Mouse (Mus musculus): ENCODE measurements around the gene Vac14.

Vac14 gene

DNA sequence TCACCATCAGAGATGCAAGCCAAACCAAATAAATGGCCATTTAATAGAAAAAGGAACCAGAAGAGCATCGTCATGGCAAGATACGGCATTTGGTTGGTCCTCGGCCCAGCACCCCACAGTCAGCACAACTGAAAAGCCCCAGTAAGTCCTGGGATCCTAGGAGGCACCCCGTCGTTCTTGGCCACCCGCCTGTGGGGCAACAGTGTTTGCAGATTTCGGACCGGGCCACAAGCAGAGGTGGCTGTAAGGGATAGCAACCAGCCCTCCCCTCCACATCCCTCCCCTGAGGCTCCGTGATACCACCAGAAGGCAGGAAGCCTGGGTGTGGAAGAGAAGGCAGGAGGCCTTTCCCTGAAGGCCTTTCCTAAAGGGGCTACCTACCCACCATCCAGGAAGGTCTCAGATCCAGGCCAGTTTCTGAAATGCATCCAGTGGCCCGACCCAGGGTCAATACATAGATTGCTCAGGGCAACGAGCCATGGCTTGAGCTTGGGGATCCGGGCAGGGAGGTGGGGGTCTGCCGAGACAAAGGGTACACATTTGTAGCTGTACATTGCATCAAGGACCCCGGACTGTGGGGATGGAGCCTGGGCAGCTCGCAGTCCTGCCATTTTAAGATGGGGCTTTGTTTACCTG is 123.5 kb downstream of the Vac14 start:
- intact Hi-C loops (cut with DNase I), result no loop called here

- intact Hi-C loops (cut with DNase I), result no loop called here
These were observed 124.0 kb downstream of the Vac14 start for GRCm38 (mm10) chr8:110742452-110742818.

DNA sequence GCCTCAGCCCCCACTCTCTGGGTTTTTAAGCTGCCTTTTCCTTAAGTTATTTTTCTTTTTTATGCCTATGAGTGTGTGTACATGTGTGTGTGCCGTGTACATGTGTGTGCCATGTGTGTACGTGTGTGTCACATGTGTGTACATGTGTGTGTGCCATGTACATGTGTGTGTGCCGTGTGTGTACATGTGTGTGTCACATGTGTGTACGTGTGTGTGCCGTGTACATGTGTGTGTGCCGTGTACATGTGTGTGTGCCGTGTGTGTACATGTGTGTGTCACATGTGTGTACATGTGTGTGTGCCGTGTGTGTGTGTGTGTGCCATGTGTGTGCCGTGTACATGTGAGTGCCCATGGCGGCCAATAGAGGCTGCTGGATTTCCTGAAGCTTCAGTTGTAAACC is 126.8 kb downstream of the Vac14 start:
- intact Hi-C loops (cut with DNase I), result loop anchor here (5.0 kb wide), 1 partner anchor 112 kb away; no protein-coding TSS in a partner anchor

- intact Hi-C loops (cut with DNase I), result loop anchor here (5.0 kb wide), 1 partner anchor 111 kb away; no protein-coding TSS in a partner anchor
These were observed 128.3 kb downstream of the Vac14 start for GRCm38 (mm10) chr8:110746661-110747060.

DNA sequence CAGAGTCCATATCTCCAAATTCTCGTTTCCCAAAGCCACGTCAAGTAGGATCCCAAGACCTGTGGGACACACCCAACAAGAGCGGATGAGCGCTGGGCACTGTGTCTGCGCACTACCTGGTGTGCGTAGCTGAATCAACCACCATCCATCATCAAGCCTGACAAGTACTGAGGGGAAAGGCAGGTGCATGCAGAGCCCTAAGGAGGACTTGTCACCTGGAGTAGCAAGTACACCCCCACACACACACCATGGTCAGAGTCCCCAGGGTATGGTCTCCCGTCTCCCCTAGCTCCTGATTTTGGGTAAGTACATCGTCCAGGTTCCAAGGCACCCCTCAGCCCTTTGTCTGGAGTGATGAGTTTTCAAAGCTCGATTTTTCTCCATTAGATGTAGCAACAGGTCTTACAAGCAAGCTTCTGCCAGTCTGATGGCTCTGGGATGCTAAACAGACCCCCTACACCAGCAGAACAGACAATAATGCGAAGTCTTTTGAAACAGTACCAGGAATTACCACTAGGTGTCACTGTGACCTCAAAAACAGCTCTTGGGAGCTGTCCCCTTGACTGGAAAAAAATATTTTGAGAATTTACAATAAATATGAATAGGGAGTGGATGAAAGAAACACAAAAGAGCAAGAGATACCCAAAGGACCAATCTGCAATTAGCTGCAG is 131.2 kb downstream of the Vac14 start:
- intact Hi-C loops (cut with DNase I), result loop anchor here (5.0 kb wide), 2 partner anchors 93 to 108 kb away; no protein-coding TSS in a partner anchor

DNA sequence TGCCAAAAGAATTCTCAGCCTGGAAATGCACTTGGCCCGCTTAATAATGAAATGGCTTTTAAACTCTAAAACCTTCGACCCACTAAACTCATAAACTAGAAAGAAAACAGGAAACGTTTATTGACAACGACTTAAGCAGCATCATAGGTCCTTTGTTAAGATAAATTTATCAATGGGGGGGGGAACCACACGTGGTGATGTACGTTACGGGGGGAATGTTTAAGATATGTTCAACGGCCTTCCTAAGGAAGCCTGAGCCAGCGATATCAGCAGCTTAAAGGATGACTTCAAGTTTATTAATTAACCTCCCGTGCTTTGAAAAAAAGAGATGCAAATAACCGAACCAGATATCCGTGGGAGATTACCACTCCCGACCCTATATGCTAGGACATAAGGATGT is 131.9 kb downstream of the Vac14 start:
- intact Hi-C loops (cut with DNase I), result loop anchor here (5.0 kb wide), 1 partner anchor 92 kb away; no protein-coding TSS in a partner anchor

GRCm38 (mm10) chr8:110751490-110751889 is 133.1 kb downstream of the Vac14 start:
- intact Hi-C loops (cut with DNase I), result loop anchor here (5.0 kb wide), 1 partner anchor 91 kb away; no protein-coding TSS in a partner anchor

DNA sequence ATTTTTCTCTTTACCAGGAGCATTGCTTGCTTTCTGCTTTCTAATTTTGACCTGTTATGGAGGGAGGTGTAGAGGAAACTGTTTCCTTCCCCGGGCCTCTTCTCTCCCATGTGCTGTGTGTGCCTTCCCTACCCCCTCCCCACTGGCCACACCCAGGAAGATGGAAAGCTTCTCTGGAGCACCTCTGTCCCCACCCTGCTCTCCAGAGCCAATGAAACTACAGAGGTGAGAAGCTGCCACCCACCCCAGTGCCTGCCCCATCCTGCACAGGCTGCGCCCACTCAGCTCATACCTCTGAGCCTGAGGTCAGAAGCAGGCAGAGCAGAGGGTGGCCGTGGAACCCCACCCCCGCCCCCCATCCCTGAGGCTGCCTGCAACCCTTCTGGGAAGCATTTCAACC is 136.3 kb downstream of the Vac14 start:
- intact Hi-C loops (cut with DNase I), result loop anchor here (5.0 kb wide), 1 partner anchor 88 kb away; no protein-coding TSS in a partner anchor

DNA sequence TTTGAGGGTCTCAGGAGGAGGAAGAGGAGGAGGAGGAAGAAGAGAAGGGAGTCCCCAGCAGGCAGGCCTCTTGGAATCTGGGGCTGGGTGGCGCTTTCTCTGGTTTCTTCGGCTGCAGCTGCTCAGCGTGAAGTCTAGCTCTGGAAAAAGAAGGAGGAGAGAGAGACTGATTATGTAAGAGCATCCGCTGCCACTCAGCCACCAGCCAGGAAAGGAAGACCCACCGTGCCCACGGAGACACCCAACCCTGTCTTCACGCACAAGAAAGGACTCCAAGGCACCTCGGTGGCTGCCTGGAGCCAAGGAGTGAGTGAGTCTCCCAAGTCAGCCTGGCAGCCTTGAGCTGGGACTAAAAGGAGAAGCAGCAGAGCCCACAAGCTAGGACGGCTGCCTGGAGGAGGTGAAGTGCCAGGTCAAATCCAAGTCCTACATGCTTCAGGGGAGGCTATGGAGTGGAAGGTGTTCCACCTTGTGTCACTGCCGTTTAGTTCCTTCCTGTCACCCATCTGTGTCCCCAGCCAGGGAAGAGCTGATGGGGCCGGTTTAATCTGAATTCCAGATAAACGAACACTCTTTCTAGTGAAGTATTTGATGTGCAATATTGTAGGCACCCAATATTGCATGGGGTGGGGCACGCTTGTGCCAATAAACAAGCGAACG is 137.3 kb downstream of the Vac14 start:
- intact Hi-C loops (cut with DNase I), result no loop called here

- intact Hi-C loops (cut with DNase I), result no loop called here
These were observed 137.8 kb downstream of the Vac14 start for GRCm38 (mm10) chr8:110756196-110756595.

- intact Hi-C loops (cut with DNase I), result no loop called here
These were observed 142.0 kb downstream of the Vac14 start for GRCm38 (mm10) chr8:110760280-110760940.

DNA sequence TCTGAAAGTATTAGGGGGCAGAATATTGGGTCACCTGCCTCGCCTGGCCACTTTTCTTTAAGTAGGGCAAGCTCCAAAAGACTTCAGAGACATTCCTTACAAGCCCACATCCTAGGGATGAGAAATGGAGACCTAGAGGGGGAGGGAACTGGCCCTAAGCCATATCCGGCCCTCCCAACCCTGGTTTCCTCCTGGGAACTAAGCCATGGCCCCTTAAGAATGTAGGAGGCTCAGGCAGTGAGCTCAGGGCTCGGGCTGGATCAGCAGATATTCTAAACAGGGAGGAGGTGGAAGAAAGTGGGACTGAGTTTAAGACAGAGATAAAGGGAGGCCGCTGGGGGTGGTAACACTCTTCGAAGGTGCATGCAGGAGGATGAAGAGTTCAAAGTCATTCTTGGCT is 142.8 kb downstream of the Vac14 start:
- intact Hi-C loops (cut with DNase I), result no loop called here

DNA sequence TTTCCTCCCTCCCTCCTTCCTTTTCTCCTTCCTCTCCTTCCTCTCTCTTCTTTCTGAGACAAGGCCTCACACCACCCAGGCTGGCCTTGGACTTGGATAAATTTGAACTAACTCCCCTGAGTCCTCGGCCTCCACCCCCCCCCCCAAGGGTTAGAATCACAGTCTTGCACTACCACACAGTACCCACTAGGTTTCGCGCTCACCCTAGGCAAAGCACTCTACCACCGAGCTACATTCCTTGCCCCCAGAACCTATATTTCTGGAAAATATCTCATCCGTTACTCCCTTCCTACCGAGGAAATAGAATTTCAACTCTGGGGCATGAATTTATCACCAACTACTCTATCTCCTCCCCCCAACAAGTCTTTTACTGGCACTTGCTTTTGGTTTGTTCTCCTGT is 143.6 kb downstream of the Vac14 start:
- intact Hi-C loops (cut with DNase I), result no loop called here

DNA sequence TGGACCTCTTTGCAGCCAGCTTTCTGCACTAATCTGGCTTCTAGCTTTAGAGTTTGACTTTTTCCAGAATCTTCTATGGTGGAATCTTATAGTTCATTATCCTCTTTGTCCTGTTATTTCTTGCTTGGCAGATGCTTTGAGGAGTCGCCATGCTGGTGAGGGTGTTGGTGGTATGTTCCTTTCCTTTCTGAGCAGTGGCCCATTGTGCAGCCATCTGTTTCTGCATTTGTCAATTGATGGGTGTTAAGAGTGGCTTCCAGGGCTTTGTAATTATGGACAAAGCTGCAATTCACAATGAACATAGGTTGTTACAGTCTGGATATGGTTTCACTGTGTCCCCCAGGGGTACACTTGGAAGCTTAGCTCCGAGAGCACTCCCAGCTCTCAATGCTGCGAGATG is 146.3 kb downstream of the Vac14 start:
- intact Hi-C loops (cut with DNase I), result no loop called here

GRCm38 (mm10) chr8:110767261-110767660 is 148.9 kb downstream of the Vac14 start:
- intact Hi-C loops (cut with DNase I), result no loop called here

Measured in adrenal gland (tissue).